ENCODE assay signal across 13 mouse cellular contexts in genomic region chr12:71345471-71345870, GRCm38 (mm10). TPM values are rescaled to one million over a fixed set of nuclear protein-coding genes. Genes with fewer than 3 reads are reported as not detected.
DNase-seq lines count a peak whose midpoint lies in the region; ATAC-seq and TF ChIP-seq lines count a peak whose summit lies in the region.
"Had no signal": no experiment of that assay in that cellular context is flagged by ENCODE, and none has a peak within 500 bp of the region (broad histone marks: within the 10 kb centered on the region; RNA-seq: fewer than 3 reads in every experiment).

No protein-coding gene starts in this region.

- no peak for TF ChIP-seq CTCF in small intestine, adult 2 months (IDR thresholded peaks at IDR 0.05; ENCODE audit: extremely low read depth, insufficient read length, insufficient replicate concordance, low read depth, low read length)

- H3K9me3 ChIP-seq in kidney, embryonic 16.5 days (ENCODE audit: low read length): no peaks in the 10 kb centered on the region
- no peaks in the 10 kb centered on the region for H3K9me3 ChIP-seq in embryonic facial prominence, embryonic 13.5 days
- H3K9me3 ChIP-seq in intestine, embryonic 15.5 days: no peaks in the 10 kb centered on the region
- H3K9me3 ChIP-seq: forebrain, embryonic 15.5 days; liver, embryonic 13.5 days had no signal

- peaks cover 14% of the 10 kb centered on the region for H3K4me1 ChIP-seq in kidney, embryonic 16.5 days (ENCODE audit: insufficient read depth, low read length)
- H3K4me1 ChIP-seq in embryonic facial prominence, embryonic 13.5 days: peaks cover 26% of the 10 kb centered on the region
- peaks cover 7% of the 10 kb centered on the region for H3K4me1 ChIP-seq in intestine, embryonic 15.5 days (replicated peaks)
- no peaks in the 10 kb centered on the region for H3K4me1 ChIP-seq in small intestine, adult 2 months (ENCODE audit: control insufficient read depth, insufficient read depth, insufficient read length, low read length)
- H3K4me1 ChIP-seq: forebrain, embryonic 15.5 days; liver, embryonic 13.5 days had no signal

- no peak for TF ChIP-seq POLR2A in small intestine, adult 2 months (IDR thresholded peaks at IDR 0.05; ENCODE audit: low read depth, low read length)

- no peak for ATAC-seq in kidney, embryonic 16.5 days (ENCODE audit: low FRiP score, low TSS enrichment)
- ATAC-seq in embryonic facial prominence, embryonic 13.5 days (ENCODE audit: insufficient number of reproducible peaks, insufficient read depth, low FRiP score, low TSS enrichment, low read depth): no peak
- ATAC-seq in intestine, embryonic 15.5 days: no peak; the same call in 1 of the 2 replicates
- ATAC-seq: forebrain, embryonic 15.5 days; Patski had no signal

- H3K27ac ChIP-seq in kidney, embryonic 16.5 days (ENCODE audit: low read length): peak overlapping the region; percentile 27; the same call in 1 of the 2 replicates
- H3K27ac ChIP-seq in embryonic facial prominence, embryonic 13.5 days: peak overlapping the region; percentile 18; the same call in 1 of the 2 replicates
- peak overlapping the region; percentile 69 for H3K27ac ChIP-seq in intestine, embryonic 15.5 days
- peak overlapping the region; percentile 44 for H3K27ac ChIP-seq in small intestine, adult 2 months (ENCODE audit: insufficient read depth, low read depth, low read length)
- H3K27ac ChIP-seq: forebrain, embryonic 15.5 days; liver, embryonic 13.5 days had no signal

- DNase-seq in kidney, adult 18-20 months: no peak
- DNase-seq in thymus, adult 18-20 months: no peak
- DNase-seq in embryo, embryonic 11 days: no peak
- DNase-seq: cerebellum, adult 9-10 months; gastrocnemius, postnatal 25 days; heart, postnatal 36 days; liver, embryonic 13.5 days had no signal

- no peak overlapping the region for H3K4me2 ChIP-seq in kidney, embryonic 16.5 days (replicated peaks; ENCODE audit: low read depth, low read length)
- peak overlapping the region; percentile 28; the same call in 1 of the 2 replicates for H3K4me2 ChIP-seq in embryonic facial prominence, embryonic 13.5 days
- no peak overlapping the region for H3K4me2 ChIP-seq in intestine, embryonic 15.5 days (replicated peaks)
- H3K4me2 ChIP-seq: forebrain, embryonic 15.5 days; liver, embryonic 13.5 days had no signal

- H3K9ac ChIP-seq in kidney, embryonic 16.5 days (replicated peaks; ENCODE audit: low read length): no peak overlapping the region
- H3K9ac ChIP-seq in embryonic facial prominence, embryonic 13.5 days: no peak overlapping the region
- no peak overlapping the region for H3K9ac ChIP-seq in intestine, embryonic 15.5 days
- H3K9ac ChIP-seq: forebrain, embryonic 15.5 days; liver, embryonic 13.5 days had no signal

- no peak overlapping the region for H3K4me3 ChIP-seq in kidney, embryonic 16.5 days (ENCODE audit: low read length)
- H3K4me3 ChIP-seq in embryonic facial prominence, embryonic 13.5 days: no peak overlapping the region
- no peak overlapping the region for H3K4me3 ChIP-seq in intestine, embryonic 15.5 days (replicated peaks)
- H3K4me3 ChIP-seq in small intestine, adult 2 months (ENCODE audit: low read depth, low read length): no peak overlapping the region
- H3K4me3 ChIP-seq: forebrain, embryonic 15.5 days; liver, embryonic 13.5 days had no signal

- H3K36me3 ChIP-seq in kidney, embryonic 16.5 days (ENCODE audit: insufficient read depth, low read length): no peaks in the 10 kb centered on the region
- H3K36me3 ChIP-seq in embryonic facial prominence, embryonic 13.5 days: no peaks in the 10 kb centered on the region
- H3K36me3 ChIP-seq in intestine, embryonic 15.5 days: no peaks in the 10 kb centered on the region
- H3K36me3 ChIP-seq in small intestine, adult 2 months (ENCODE audit: control insufficient read depth, insufficient read depth, low read length): no peaks in the 10 kb centered on the region
- H3K36me3 ChIP-seq: forebrain, embryonic 15.5 days; liver, embryonic 13.5 days had no signal

- 39% methylated on average over 7 of the region's 7 CpGs for WGBS in kidney, embryonic 16.5 days
- 29% methylated on average over 7 of the region's 7 CpGs for WGBS in embryonic facial prominence, embryonic 13.5 days
- 50% methylated on average over 7 of the region's 7 CpGs for WGBS in intestine, embryonic 15.5 days
- WGBS in small intestine, adult 2 months: 75% methylated on average over 7 of the region's 7 CpGs

- H3K27me3 ChIP-seq in kidney, embryonic 16.5 days (ENCODE audit: insufficient read depth, low read length): no peaks in the 10 kb centered on the region
- H3K27me3 ChIP-seq in embryonic facial prominence, embryonic 13.5 days: no peaks in the 10 kb centered on the region
- no peaks in the 10 kb centered on the region for H3K27me3 ChIP-seq in intestine, embryonic 15.5 days (replicated peaks)
- no peaks in the 10 kb centered on the region for H3K27me3 ChIP-seq in small intestine, adult 2 months (ENCODE audit: control insufficient read depth, insufficient read depth, low read length)
- H3K27me3 ChIP-seq: forebrain, embryonic 15.5 days; liver, embryonic 13.5 days; Patski had no signal

RNA-seq across cellular contexts. Expression of gene Dact1, which starts 35.8 kb away (rescaled TPM):
- 12.5 TPM in 2 replicates for polyA plus RNA-seq in kidney, embryonic 16.5 days (2015; fragmentation: Nextera tagmentation; extraction: Ambion mirVana)
- 34.7 and 35.6 TPM in 2 replicates for polyA plus RNA-seq in embryonic facial prominence, embryonic 13.5 days (2015; fragmentation: Nextera tagmentation; extraction: Ambion mirVana)
- 12.7 and 14.6 TPM in 2 replicates for polyA plus RNA-seq in intestine, embryonic 15.5 days (2015; fragmentation: Nextera tagmentation; extraction: Ambion mirVana)
- polyA plus RNA-seq in small intestine, adult 2 months (2012; rRNA removed): 3.1 and 4.2 TPM in 2 replicates

Comparison
In these comparisons a context has a peak if more than half of its experiments do, and no peak if none do; other contexts are left out.
1. H3K27ac ChIP-seq: peak in every context shown above with its lines; median percentile 69 in intestine, embryonic 15.5 days; 44 in small intestine, adult 2 months; 27 in kidney, embryonic 16.5 days; 18 in embryonic facial prominence, embryonic 13.5 days.